Mouse (Mus musculus) lung, postnatal 36 days (tissue): ENCODE measurements around the gene Dhx35.
A peak's percentile ranks its signal among the peaks of the same experiment; 100 is the strongest.

Experiments used
- DNase-seq: peaks from one replicate; pipeline ENCODE4 v3.0.0; 2022; ENCODE audit warnings: mixed read lengths

The Dhx35 gene

DNA sequence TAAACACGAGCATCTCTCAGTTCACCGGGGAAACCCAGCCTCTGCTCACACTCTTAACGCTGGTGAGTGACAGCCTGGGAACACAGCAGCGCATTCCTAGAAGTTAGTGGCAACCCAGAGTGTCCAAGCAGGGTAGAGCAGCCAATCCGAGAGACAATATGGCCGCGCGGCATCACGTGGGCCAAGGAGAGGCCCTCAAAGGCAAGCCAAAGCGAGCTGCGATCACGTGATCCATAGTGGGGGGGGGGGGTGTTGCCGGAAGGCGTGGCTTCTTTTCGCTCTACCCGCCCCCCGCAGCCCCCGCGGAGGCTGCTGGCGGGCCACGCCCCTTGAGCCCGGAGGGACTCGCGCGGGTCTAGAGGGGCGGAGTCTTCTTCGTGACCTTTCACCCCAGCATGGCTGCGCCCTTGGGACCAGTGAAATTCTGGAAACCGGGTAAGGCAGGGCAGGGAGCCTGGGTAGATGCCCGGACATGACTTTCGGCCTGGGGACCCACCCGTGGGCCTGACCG, at the start of gene Dhx35:
Dhx35 (plus strand) TSS at position 314 of the 511 bp plus-strand sequence.
- peak; percentile 97 for DNase-seq

DNA sequence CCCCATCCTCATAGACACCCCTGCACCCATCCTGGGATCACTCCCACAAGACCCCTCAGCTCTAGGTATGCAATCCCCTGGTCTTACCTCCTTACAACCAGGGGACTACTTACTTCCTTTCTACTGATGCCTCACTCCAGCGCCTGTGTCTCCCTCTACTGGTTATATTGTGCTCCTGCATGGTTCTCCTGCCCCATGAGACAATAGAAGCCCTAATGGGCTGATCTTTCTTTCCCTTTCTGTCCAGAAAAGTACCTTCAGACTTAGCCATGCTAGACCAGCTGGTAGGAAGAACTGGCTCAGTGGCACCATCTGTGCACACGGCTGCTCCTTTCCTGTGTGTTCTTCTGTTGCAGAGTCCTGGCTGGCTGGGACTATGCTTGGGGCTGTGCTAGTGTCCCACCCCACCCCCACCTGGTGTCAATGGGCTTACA, 49.5 kb upstream of the Dhx35 start:
- DNase-seq, result peak; percentile 60

DNA sequence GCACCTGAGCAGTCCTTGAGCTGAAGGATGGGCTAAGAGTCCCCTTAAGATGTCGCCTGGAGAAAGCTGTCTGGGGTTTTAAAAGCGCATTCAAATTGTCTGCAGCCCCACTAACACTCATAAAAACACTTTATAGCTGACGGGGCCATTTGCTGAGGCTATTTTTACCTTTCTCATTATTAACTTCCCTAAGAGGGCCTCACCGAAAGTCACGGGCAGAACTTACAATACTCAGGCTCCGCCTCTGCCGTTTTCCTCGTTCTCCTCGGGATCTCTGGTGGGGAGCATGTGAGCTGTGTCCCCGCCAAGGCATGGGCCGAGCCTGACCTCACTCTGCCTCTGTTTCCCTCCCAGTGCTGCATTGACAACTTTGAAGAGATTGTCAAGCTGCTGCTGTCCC, 48.4 kb upstream of the Dhx35 start:
- no peak for DNase-seq

DNA sequence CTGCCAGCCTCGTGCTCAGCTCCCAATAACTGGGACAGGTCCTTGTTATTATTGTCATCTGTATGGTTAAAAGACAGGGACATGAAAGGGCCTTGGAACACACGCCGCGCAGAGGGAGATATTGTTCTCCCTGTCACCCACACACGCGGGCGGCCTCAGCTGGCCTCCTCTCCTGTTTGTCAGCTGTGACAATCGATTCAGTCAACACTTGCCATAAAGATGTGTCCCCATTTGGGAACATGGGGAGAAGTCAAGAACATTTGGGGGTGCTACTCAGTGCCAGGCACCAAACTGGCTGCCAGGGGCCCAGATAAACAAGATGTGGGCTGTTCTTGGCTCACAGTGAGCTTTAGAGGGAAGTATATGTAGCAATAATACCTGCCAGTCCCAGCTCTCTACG, 45.2 kb upstream of the Dhx35 start:
- no peak for DNase-seq

DNA sequence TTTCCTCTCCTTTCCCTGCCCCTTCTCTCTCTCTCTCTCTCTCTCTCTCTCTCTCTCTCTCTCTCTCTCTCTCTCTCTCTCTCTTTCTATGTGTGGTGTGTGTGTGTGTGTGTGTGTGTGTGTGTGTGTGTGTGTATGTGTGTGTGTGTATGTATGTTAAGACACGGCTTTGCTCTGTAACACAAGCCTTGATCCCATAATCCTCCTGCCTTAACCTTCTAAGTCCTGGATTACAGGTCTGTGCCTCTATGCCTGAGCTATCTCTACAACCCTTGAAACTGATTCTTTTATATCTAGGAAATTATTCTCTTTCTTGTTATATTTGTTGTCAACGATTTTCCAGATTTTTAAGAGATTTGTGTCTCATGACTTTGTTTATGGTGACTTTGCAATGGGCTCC, 34.4 kb upstream of the Dhx35 start:
- DNase-seq, result no peak

DNA sequence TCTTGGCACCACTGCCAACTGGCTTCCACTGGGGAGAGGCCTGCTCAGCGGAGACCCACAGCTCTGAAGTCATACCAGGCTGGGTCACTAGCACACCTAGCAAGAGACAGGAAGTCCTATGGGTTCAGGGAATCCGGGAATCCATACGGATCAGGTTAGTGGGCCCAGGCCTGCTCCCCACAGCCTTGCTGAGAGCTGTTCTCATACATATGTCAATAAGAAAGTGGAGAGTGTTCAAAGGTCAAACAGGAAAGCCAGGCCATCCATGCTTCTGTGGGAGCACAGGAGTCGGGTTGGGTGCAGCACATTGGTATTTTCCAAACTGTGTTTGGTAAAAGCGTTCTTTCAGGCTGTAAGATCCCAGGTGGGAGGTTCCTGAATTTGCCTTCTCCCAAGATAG, 32.3 kb upstream of the Dhx35 start:
- DNase-seq, result no peak

DNA sequence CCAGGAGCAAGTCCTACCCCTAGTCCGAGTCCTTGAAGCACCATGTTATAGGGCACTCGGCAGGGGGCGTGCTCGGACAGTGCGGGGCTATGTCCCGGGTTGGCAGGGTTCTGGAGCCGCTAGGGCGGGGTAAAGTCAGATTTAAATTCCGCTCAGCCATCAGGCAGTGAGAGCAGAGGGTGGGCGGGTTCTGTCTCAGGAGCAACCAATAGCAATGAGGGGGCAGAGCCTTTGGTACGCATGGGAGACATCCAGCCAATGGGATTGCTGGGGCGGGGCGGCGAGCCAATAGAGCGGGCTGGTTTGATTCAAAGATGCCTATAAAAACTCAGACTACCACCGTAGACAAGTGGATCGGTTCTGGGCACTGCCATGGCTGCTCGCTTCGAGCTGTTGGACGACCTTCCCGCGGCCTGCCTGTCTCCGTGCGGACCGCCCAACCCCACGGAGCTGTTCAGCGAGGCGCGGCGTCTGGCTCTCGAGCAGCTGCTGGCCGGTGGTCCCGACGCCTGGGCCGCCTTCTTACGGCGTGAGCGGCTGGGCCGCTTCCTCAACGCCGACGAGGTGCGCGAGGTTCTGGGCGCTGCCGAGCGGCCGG, 26.8 kb upstream of the Dhx35 start, which contains the start of gene Fam83d:
Fam83d (plus strand) TSS at position 352 of the 598 bp plus-strand sequence.
- DNase-seq, result peak; percentile 99

DNA sequence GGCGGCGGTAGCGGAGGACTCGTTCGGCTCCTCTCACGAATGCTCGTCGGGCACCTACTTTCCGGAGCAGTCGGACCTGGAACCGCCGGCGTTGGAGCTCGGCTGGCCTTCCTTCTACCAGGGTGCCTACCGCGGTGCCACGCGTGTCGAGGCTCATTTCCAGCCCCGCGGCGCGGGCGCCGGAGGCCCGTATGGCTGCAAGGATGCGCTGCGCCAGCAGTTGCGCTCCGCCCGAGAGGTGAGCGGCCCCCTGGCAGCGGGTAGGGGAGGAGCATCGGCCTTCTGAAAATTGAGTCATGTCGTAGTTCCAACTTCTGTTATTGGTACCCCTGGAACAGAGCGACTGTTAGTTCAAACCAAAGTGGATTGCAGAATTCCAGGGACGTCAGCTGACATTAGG, 26.3 kb upstream of the Dhx35 start:
- peak; percentile 17 for DNase-seq

DNA sequence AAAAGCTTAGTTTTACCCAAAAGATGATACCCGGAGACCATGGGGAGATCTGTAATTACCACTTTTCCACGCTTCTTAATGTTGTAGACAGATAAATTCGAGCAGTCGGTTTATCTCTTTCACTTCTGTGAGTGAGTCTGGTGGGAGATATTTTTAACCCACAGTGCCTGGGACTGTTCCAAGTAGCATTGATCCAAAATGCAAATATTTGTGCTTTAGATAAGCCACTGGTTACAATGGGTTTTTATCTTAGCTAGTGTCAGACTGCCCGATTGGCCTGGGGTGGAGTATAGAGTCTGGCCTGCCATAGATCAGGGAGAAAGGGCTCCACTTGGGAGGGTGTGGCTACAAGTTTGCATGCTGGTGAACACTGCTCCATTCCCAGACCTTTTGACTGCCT, 25.8 kb upstream of the Dhx35 start:
- no peak for DNase-seq

DNA sequence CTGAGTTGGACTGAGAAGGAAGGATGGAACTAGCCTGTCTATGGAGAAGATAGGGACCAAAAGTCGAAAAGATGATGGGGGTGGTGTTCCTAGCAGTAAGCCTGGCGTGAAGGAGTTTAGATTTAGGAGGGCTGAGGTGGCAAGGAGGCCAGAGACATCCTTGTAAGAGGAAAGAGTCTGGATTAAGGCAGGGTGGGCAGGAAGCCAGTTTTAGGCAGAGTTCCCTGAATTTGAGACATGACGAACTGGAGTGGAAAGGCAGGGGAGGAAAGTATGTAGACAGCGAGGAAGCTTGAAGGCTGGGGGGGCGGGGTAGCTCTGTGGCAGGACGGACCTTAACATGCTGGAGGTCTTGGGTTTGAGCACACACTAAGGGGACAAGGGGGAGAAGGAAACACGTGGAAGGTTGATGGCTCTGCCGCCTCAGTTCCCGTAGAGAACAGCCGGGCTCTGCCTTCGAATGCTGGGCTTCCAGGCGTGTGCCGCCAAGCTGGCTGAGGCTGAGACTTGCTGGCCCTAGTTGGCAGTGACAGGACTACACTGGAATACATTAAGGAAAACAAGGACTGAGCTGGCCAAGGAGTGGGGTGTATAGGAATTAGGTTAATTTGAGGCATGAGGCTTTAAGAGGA, 24.4 kb upstream of the Dhx35 start:
- DNase-seq, result no peak

DNA sequence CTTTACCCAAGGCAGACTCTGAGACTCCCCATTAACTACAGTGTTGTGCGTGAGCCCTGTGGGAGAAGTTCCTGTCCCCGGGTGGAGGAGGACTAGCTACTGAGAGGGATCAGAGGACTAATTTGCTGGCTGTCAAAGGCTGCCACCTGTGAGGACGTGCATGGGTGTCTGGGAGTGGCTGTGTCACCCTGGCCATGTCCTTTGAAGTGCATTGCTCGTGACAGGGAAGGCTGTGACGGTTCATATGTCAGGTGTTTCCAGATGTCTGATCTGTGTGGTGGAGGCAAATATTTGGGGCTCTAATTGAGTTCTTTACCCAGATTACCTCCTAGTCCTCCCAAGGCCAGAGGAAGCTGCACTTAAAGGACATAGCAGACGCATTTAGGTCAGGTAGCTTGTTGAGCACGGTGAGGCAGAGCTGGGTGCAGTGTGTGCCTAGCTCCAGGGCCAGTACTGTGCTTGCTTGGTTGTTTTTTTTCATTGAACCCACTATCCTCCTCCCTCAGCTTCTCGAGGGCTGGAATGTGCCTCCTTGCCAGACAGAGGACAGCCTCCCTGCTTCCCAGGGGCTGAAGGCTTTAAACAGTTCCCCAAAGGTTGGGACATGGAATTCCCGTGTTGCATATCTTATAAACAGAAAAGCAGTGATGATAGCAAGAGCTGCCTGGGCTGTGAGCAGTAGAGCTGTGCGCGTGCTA, 23.4 kb upstream of the Dhx35 start:
- no peak for DNase-seq

DNA sequence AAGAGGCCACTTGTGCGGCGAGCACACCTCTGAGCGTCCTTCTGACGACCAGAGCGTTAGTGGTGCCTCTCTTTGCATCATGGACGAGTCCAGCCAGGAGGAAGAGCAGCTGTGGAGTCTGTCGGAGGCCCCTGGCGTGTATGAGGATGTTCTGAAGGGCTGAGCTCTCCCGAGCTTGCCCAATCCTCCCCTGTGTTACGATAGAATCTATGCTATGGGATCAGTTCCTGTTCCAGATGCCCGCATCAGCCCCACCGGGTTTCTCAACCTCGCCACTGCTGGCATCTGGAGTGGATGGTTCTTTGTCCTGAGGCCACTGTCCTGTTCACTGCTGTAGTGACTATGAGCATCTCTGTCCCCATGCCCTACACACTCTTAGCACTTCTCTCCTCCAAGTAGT, 21.8 kb upstream of the Dhx35 start:
- DNase-seq, result no peak

DNA sequence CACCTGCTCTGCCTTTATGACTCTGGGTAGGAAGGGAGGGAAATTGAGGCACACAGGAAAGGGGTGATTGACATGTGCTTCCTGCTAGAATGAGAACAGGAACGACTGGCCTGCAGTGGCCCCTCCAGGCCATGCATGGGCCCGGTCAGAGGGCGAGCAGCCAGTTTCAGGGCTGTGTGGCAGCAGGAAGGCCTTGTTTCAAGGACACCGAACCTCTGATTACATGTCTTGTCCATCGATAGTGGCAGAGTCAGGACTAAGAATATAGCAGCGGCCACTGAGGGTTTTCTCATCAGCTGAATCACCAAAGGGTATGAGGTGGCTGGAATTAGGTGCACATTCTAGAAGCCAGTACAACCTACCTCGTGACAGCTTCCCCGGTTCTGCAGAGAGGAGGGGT, 19.7 kb upstream of the Dhx35 start:
- no peak for DNase-seq

DNA sequence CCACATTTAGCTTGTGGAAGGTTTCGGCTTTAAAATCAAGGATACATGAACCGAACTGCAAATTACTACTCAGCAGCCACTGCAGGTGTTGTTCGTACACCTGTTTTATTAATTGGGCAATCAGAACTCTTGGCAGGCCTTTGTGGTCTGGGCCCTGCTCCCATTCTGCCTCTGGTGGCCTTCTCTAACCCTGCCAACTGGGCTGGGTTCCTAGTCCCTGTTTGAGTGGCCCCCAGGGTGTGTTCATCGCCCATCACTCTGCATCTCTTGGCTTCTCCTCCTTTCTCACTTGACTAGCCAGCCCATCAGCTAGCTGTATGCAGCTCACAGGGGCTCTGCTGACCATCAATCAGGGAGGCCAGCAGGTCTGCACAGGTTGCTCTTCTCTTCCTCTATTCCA, 17.9 kb upstream of the Dhx35 start:
- DNase-seq, result no peak

DNA sequence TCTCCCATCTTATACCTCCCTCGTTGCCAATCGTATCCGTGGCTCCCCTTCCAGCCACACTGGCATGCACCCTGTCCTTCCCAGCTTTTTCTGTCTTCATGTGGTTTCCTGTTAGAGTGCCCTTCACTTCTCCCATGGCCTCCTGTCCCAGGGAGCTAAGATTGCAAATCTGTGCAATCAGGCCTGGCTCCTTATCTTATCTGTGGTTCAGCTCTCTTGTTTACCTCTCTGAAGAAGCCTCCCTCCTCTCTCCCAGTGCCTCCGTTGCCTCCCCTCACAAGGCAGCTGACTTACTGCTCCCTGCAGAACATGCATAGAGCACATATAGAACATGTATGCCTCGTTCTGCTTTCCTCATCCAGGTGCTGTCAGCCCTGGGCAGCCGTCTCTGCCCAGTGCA, 17.1 kb upstream of the Dhx35 start:
- no peak for DNase-seq

DNA sequence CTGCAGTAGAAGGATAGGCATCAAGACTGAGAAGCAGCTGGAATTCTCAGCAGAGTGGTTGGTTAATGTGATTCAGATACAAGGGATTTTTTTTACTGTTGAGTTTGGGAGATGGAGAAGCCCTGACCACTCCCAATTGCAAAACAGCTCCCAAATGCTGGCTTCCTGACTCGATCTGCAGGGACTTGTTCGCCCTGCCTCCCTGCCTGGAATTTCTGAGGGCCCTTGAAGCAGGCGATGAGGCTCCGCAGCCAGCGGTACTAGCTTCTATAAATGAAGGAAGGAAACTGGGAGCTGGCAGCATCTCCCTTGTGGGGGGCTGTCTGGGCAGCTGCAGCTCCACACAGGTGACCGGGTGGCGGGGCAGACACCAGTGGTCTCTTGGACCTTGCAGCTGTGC, 16.3 kb upstream of the Dhx35 start:
- DNase-seq, result peak; percentile 46

DNA sequence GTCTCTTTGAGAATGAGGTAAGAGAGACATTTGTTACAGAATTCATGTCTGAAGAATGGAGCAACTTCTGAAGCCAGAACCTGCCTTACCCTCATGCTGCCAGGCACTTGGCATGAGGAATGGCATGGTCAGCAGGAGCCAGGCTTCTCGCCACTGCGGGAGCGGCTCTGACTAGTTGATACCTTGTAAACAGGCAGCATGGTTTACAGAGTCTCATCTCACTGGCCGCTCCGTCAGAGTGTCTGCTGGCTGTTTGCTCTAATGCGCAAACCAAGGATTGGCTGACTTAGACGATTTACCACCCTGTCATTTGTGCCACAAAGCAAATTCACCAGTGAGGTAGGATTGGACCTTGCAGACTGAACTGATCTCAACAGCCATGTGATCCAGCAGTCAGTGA, 13.5 kb upstream of the Dhx35 start:
- DNase-seq, result no peak

DNA sequence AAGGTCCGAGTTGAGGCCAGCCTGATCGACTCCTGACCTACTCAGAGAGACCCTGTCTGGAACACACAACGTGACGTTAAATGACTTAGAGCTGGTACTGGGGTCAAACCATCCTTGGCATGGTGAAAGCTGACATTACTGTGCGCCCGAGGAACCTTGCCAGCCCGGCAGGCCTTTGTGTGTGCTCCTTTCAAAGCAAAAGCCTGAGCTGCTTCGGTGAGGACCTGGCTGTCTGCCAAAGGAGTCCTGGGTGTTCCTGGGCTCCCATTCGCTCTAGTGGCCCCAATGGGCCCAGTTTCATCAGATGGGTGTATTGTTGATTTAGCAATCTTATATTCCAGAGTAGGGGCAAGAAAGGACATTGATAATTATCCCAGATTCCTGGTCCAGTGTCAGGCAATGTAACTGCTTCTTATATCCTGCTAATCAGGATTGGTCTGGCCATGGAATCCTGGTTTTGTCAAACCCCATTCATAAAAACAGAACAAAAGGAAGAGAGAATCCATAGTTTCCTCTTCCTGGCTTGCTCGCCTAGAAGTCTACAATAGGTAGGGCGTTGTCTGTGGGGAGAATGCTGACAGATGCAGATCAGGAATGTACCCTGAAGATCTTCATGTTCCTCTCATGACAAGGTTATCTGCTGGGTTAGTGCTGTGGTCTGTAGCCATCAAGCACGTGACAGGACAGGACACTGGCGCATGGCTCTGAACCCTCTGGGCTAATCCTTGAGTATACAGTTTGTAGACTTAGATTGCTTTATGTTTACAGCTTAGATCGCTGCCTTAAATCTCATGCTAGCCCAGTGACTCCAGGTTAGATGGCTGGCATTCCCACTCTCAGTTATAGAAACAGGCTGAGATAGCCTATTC, 7.4 kb upstream of the Dhx35 start:
- DNase-seq, result peak; percentile 53

DNA sequence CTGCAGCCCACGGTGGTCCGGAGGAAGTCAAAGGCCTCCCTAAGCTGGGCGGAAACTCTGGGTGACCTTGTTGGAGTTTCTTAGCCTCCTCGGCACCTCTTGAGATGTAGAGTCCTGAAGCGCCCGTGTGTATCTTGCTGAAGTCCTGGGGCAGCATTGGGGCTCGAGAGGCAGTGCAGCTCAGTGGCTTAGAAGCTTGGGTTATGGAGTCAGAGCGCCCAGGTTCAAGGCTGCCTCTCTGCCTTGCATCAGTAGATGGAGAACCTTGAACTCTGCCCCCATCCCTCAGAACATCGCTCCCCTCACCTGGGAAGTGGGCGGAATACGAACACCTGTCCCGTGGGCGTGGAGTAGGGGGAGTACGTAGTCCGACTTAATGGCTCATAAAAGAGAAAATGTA, 436 bp downstream of the Dhx35 start:
- no peak for DNase-seq

DNA sequence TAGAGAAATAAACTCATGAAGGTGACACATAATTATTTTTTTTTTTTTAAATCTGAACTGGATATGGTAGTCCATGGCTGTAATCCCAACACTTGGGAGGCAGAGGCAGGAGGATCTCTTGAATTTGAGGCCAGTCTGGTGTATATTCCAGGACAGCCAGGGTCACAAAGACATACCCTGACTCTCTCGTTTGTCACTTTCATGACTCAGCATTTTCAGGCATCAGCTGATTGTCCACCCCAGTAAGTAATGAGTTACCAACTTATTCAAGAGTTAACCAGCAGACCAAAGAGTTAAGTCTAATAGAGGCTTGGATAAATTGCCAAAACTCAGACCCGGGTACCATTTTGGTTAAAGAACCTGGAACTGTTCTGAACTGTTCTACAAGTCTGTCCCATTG, 1.3 kb downstream of the Dhx35 start:
- no peak for DNase-seq

DNA sequence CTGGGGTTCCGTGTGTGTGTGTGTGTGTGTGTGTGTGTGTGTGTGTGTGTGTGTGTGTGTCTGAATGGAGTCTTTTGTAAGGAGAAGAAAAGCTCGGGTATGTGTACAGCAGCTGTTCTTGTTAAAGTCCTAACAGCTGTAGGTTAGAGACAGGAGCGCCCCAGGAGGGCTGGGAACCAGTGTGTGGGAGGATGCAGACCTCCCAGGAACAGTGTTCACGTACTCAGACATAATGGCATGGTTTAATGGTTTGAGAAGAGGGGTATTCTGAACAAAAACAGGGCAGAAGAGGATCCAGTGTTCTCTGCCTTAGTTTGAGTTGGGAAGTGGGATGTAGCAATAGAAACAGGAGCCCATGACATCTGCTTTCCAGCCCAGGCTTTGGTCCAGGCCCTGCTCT, 4.7 kb downstream of the Dhx35 start:
- DNase-seq, result no peak

DNA sequence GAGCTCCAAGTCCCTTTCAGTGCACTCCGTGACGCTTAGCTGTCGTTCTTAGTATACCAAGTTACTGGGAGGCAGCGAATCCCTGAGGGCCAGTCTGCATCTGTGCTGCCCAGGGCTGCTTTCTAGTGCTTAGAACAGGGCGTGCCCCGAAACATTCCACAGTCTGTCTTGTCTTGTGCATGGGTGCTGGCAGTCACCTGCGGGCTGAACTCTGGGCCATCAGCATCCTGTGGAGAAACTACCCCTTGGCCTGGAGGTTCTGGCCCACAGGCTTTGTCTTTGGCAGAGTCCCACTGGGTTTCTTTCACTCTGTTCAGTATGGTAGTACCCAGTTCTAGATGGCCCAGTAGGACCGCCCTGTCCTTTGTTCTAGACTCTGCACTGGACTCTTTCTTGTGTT, 6.2 kb downstream of the Dhx35 start:
- DNase-seq, result no peak

DNA sequence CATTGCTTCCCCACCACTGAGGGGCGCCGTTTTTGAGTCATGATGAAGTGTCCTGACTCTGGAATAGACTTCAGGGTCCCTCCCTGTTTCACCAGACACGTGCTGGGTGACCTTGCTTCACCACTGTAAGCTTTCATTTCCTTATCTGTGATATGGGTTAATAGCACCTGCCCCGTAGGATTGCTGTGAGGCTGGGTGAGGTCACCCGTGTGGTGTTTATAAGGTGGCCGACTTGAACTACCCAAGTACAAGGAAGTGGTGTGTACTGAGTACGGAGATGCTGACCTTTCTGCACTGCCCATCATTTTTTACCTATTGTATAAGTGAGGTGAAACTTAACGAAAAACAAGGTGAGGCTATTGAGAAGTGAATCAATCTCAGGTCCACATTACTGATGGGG, 9.0 kb downstream of the Dhx35 start:
- DNase-seq, result no peak
